Mouse (Mus musculus) CD8-positive naive resting alpha-beta T cell, adult 57 days (primary cell): ENCODE measurements around the gene Olfr1364. TPM values are rescaled to one million over a fixed set of nuclear protein-coding genes. Genes with fewer than 3 reads are reported as not detected.

Experiments
- total RNA-seq: library from RNA; stranded (reverse); gene quantifications from one replicate; pipeline ENCODE4 v1.2.4, GENCODE M21; 2023

The Olfr1364 gene
- not detected for total RNA-seq

GRCm38 (mm10) chr13:21581659-21582058, at the start of gene Olfr1364:
Olfr1364 (minus strand) TSS chr13:21581759.

DNA sequence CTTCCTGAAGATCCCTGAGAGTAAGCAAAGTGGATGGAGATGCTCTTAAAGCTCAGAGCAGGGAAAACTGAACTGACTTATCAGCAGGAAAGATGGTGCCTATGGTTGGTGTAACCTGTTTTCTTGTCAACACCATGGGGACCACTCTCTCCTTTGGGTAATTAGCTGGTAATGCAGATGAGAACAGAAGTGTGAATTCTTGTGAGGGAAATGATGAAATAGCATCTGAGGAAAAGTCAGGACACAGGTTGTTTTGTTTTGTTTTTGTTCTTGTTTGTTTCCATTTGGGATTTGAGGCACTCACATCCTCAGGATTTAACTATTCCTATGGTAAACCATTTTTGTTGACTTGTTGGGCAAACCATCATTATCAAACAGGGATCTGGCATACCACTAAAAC, 32.4 kb upstream of the Olfr1364 start, which contains the start of gene Olfr1362:
Gene Olfr1362, minus strand, starts transcription at position 101 of the 400 bp plus-strand sequence.

DNA sequence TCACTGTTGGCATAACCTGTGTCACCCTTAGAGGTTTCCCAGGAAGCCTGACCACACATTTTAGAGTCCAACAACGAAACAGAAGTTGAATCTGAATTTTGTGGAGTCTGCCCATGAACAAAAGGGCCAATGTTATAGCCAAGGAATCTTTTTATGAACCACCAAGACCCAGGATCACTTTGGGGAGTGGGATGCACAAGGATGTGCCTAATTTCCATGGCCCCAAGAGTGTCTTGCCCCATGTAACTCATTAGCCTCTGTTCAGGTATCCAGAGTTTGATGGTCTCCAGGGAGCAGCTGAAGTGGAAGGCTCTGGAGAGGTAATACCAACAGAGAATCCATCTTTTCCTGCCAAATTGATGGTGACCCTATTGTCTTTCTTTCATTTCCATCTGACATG, 21.8 kb downstream of the Olfr1364 start, which contains the start of gene Olfr1535:
Gene Olfr1535, minus strand, starts transcription at position 101 of the 400 bp plus-strand sequence.

DNA sequence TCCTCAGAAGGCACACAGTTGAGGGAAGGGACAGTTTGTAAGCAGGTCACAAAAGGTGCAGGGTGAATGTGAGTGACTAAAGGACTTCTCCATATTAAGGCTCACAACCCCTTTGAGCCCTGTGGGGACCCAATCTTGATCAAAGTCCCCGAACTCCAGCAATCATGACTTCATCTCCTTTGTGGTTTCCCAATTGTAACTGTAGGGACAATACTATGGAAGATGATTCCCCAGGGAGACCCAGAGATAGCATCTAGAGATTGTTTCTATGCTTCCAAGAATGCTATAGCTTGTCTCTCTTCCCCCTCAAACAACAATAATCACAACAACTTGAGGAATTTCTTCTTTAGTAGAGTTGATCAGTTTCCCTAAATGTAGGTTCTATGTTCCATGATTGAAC, 38.9 kb downstream of the Olfr1364 start, which contains the start of gene Olfr1366:
Gene Olfr1366, minus strand, starts transcription at position 101 of the 400 bp plus-strand sequence.

GRCm38 (mm10) chr13:21530781-21531201, 50.8 kb downstream of the Olfr1364 start, which contains the start of gene Zkscan8:
Zkscan8 (minus strand) TSS chr13:21531120.

Other genes with a start within 250 kb of the Olfr1364 start
- gene Olfr1367, start 234.8 kb downstream of the Olfr1364 start, total RNA-seq, result not detected
- 7.0 TPM for gene Zscan12, start 218.9 kb downstream of the Olfr1364 start, total RNA-seq
- 62.2 TPM for gene Zkscan3, start 179.0 kb downstream of the Olfr1364 start, total RNA-seq
- 0.58 TPM for gene Pgbd1, start 140.7 kb downstream of the Olfr1364 start, total RNA-seq
- gene Zscan26, start 128.0 kb downstream of the Olfr1364 start, total RNA-seq, result 51.2 TPM
- not detected for gene Nkapl, start 113.2 kb downstream of the Olfr1364 start, total RNA-seq
- not detected for gene Zkscan4, start 102.9 kb downstream of the Olfr1364 start, total RNA-seq
- gene Gm10065, start 102.3 kb downstream of the Olfr1364 start, total RNA-seq, result not detected
- gene AK157302, start 86.5 kb downstream of the Olfr1364 start, total RNA-seq, result 5.6 TPM
- gene Gm11273, start 80.3 kb downstream of the Olfr1364 start, total RNA-seq, result 14.0 TPM
- 11.5 TPM for gene Zkscan8, start 50.6 kb downstream of the Olfr1364 start, total RNA-seq
- gene Olfr1366, start 39.0 kb downstream of the Olfr1364 start, total RNA-seq, result not detected
- not detected for gene Olfr1535, start 21.9 kb downstream of the Olfr1364 start, total RNA-seq
- gene Olfr1362, start 32.3 kb upstream of the Olfr1364 start, total RNA-seq, result not detected
- not detected for gene Olfr11, start 60.8 kb upstream of the Olfr1364 start, total RNA-seq
- gene Olfr1361, start 81.6 kb upstream of the Olfr1364 start, total RNA-seq, result not detected
- not detected for gene Olfr1360, start 95.6 kb upstream of the Olfr1364 start, total RNA-seq
- not detected for gene Olfr1359, start 116.4 kb upstream of the Olfr1364 start, total RNA-seq
- gene Hist1h2bl, start 134.4 kb upstream of the Olfr1364 start, total RNA-seq, result 29.9 TPM
- 37.0 TPM for gene Hist1h2ai, start 134.7 kb upstream of the Olfr1364 start, total RNA-seq
- 46.7 TPM for gene Hist1h3h, start 135.9 kb upstream of the Olfr1364 start, total RNA-seq
- 4.5 TPM for gene Hist1h2bm, start 140.3 kb upstream of the Olfr1364 start, total RNA-seq
- gene Hist1h4j, start 153.3 kb upstream of the Olfr1364 start, total RNA-seq, result 10.9 TPM
- gene Hist1h4k, start 168.7 kb upstream of the Olfr1364 start, total RNA-seq, result 328 TPM
- 31.4 TPM for gene Hist1h2ak, start 172.1 kb upstream of the Olfr1364 start, total RNA-seq
- gene Hist1h2bn, start 172.4 kb upstream of the Olfr1364 start, total RNA-seq, result 80.0 TPM
- 8.9 TPM for gene Hist1h1b, start 198.9 kb upstream of the Olfr1364 start, total RNA-seq
- 144 TPM for gene Hist1h3i, start 201.6 kb upstream of the Olfr1364 start, total RNA-seq
- 10.1 TPM for gene Hist1h2an, start 205.5 kb upstream of the Olfr1364 start, total RNA-seq
- gene Hist1h2bp, start 205.7 kb upstream of the Olfr1364 start, total RNA-seq, result 16.9 TPM
- gene Hist1h2bq, start 228.4 kb upstream of the Olfr1364 start, total RNA-seq, result 74.5 TPM
- 58.9 TPM for gene Hist1h2ao, start 228.7 kb upstream of the Olfr1364 start, total RNA-seq
- gene Hist1h4m, start 230.0 kb upstream of the Olfr1364 start, total RNA-seq, result 281 TPM